Mouse (Mus musculus): ENCODE measurements around the gene Asic1. TPM values are rescaled to one million over a fixed set of nuclear protein-coding genes. Genes with fewer than 3 reads are reported as not detected.

The Asic1 gene
- total and polyA plus RNA-seq, 3 experiments, result 0.08 to 1.0 TPM; not detected in 1

GRCm38 (mm10) chr15:99723515-99724291 lies 53.5 kb downstream of the Asic1 start:
- Histone ChIP-seq H3K27ac (ENCODE audit: control insufficient read depth, low read depth, low read length) (peak overlapping the region; percentile 8), H3K79me2 (ENCODE audit: control insufficient read depth, insufficient read depth, low read length, poor library complexity) (peaks cover 13% of the 10 kb centered on the region), H3K9me3 (replicated peaks; ENCODE audit: insufficient read depth, low read length) (no peaks in the 10 kb centered on the region), H3K36me3 (ENCODE audit: control insufficient read depth in 1 of 2, insufficient read depth in 2 of 2, low read length in 2 of 2) (peaks cover 4 to 6% of the 10 kb centered on the region in 2 experiments; a peak in 2 of 4 replicates), H3K4me1 (ENCODE audit: control insufficient read depth in 1 of 2, insufficient read depth in 2 of 2, low read length in 2 of 2) (peaks cover 0 to 13% of the 10 kb centered on the region in 2 experiments; a peak in 2 of 4 replicates), H3K27me3 (ENCODE audit: control insufficient read depth in 1 of 2, insufficient read depth in 2 of 2, low read length in 2 of 2) (no peaks in the 10 kb centered on the region), H3K4me3 (ENCODE audit: control insufficient read depth in 1 of 2, insufficient read depth in 1 of 2, low read depth in 2 of 2, low read length in 2 of 2) (peak overlapping the region; percentile 50 to 56), H3K9ac (ENCODE audit: control insufficient read depth, low read depth, low read length, poor library complexity, severe bottlenecking) (peak overlapping the region; percentile 51)
- TF ChIP-seq CHD2 (IDR thresholded peaks at IDR 0.05; ENCODE audit: low read length), result 0 out of 2 replicates have a peak, but pooled peaks have one; percentile 16
- TF ChIP-seq SIN3A (IDR thresholded peaks at IDR 0.05; ENCODE audit: low read length), result peak; percentile 33; the same call in 1 of the 2 replicates
- TF ChIP-seq MAZ (IDR thresholded peaks at IDR 0.05; ENCODE audit: low read depth, low read length), result 0 out of 2 replicates have a peak, but pooled peaks have one; percentile 33
- TF ChIP-seq GABPA (IDR thresholded peaks at IDR 0.05; ENCODE audit: low read depth, low read length), result no peak
- peak; percentile 69 for DNase-seq (ENCODE audit: low read depth, low spot score)

DNA sequence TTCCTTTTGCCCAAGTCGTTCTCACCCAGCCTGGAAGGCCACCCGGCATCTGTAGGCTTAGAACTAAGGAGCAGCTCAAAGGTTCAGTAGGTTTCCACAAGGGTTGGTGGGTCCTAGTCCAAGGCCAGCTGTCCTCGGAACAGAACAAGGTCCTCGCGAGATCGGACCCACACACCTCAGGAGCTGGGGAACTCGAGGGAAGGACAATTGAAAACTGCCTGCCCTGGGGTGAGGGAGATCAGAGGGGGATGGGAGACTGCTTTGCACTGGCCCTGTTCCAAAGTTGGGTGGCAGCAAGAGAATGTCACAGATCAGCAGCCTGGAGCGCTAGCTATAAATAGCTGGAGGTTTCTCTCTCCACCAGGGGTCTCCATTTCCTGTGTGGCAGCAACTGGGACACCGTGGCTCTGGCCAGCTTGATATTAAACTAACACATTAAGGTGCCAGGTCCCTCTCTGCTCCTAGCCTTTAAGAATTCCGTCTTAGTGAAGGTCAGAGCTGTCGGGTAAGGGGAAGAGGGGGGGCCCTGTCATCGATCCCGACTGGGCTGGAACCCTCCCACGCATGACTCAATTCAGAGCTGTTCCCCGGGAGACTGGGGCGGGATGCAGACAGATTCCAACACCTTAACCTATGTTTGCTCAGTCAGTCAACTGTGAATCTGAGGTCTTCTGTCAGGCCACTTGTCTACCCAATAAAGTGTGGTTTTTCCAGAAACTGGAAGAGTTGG lies 54.3 kb downstream of the Asic1 start:
- Histone ChIP-seq H3K4me3 (ENCODE audit: control insufficient read depth in 1 of 2, insufficient read depth in 1 of 2, low read depth in 2 of 2, low read length in 2 of 2) (peak overlapping the region; percentile 50 to 56), H3K27me3 (ENCODE audit: control insufficient read depth in 1 of 2, insufficient read depth in 2 of 2, low read length in 2 of 2) (no peaks in the 10 kb centered on the region), H3K79me2 (ENCODE audit: control insufficient read depth, insufficient read depth, low read length, poor library complexity) (peaks cover 13% of the 10 kb centered on the region), H3K27ac (ENCODE audit: control insufficient read depth, low read depth, low read length) (peak overlapping the region; percentile 24), H3K4me1 (ENCODE audit: control insufficient read depth in 1 of 2, insufficient read depth in 2 of 2, low read length in 2 of 2) (peaks cover 0 to 13% of the 10 kb centered on the region in 2 experiments; a peak in 2 of 4 replicates), H3K9me3 (replicated peaks; ENCODE audit: insufficient read depth, low read length) (no peaks in the 10 kb centered on the region), H3K36me3 (ENCODE audit: control insufficient read depth in 1 of 2, insufficient read depth in 2 of 2, low read length in 2 of 2) (peaks cover 4 to 10% of the 10 kb centered on the region in 2 experiments; a peak in 3 of 4 replicates), H3K9ac (ENCODE audit: control insufficient read depth, low read depth, low read length, poor library complexity, severe bottlenecking) (peak overlapping the region; percentile 51)
- peak; percentile 87 for DNase-seq (ENCODE audit: low read depth, low spot score)
- TF ChIP-seq ZMIZ1 (IDR thresholded peaks at IDR 0.05; ENCODE audit: low read depth, low read length) (no peak), TCF12 (IDR thresholded peaks at IDR 0.05; ENCODE audit: low read depth, low read length) (no peak), MEF2A (IDR thresholded peaks at IDR 0.05; ENCODE audit: extremely low read depth, insufficient replicate concordance, low read depth, low read length, poor library complexity, severe bottlenecking) (peak; percentile 89; the same call in 1 of the 2 replicates), MAX (IDR thresholded peaks at IDR 0.05; ENCODE audit: low read length) (no peak), NRF1 (IDR thresholded peaks at IDR 0.05; ENCODE audit: insufficient read depth, low read depth, low read length, poor library complexity, severe bottlenecking) (peak; percentile 6; the same call in 1 of the 2 replicates), SMC3 (IDR thresholded peaks at IDR 0.05; ENCODE audit: low read depth, low read length) (peak; percentile 69), POLR2AphosphoS5 (IDR thresholded peaks at IDR 0.05; ENCODE audit: borderline replicate concordance, low read depth, low read length) (no peak), UBTF (IDR thresholded peaks at IDR 0.05; ENCODE audit: borderline replicate concordance, insufficient read depth, low read depth, low read length) (no peak), HCFC1 (IDR thresholded peaks at IDR 0.05; ENCODE audit: low read depth, low read length) (peak; percentile 54; the same call in 1 of the 2 replicates), SIN3A (IDR thresholded peaks at IDR 0.05; ENCODE audit: low read length) (peak; percentile 48; the same call in 1 of the 2 replicates), BHLHE40 (IDR thresholded peaks at IDR 0.05; ENCODE audit: borderline replicate concordance, low read depth, low read length) (0 out of 2 replicates have a peak, but pooled peaks have one; percentile 7), ZKSCAN1 (IDR thresholded peaks at IDR 0.05; ENCODE audit: low read depth, low read length) (no peak), USF1 (IDR thresholded peaks at IDR 0.05; ENCODE audit: low read depth, low read length) (no peak), EP300 (IDR thresholded peaks at IDR 0.05; ENCODE audit: low read depth in 1 of 2, low read length in 2 of 2) (no peak; a peak in 1 of 4 replicates), ZC3H11A (IDR thresholded peaks at IDR 0.05; ENCODE audit: low read depth, low read length) (no peak), RCOR1 (IDR thresholded peaks at IDR 0.05; ENCODE audit: low read depth, low read length) (no peak), POLR2A (IDR thresholded peaks at IDR 0.05; ENCODE audit: control insufficient read depth in 1 of 2, insufficient read depth in 1 of 2, low read depth in 1 of 2, low read length in 2 of 2, poor library complexity in 1 of 2) (no peak), CHD2 (IDR thresholded peaks at IDR 0.05; ENCODE audit: low read length) (peak; percentile 76), GABPA (IDR thresholded peaks at IDR 0.05; ENCODE audit: low read depth, low read length) (no peak; the same call in 1 of the 2 replicates), ELF1 (IDR thresholded peaks at IDR 0.05; ENCODE audit: low read depth, low read length) (no peak), NELFE (IDR thresholded peaks at IDR 0.05; ENCODE audit: low read depth, low read length) (peak; percentile 26; the same call in 1 of the 2 replicates), JUND (IDR thresholded peaks at IDR 0.05; ENCODE audit: low read depth, low read length) (no peak), KAT2A (conservative IDR thresholded peaks at IDR 0.05; ENCODE audit: low read depth, low read length) (no peak), MYC (IDR thresholded peaks at IDR 0.05; ENCODE audit: low read depth, low read length) (no peak), E2F4 (IDR thresholded peaks at IDR 0.05; ENCODE audit: borderline replicate concordance, low read depth, low read length) (no peak)

Data from MEL (cell line).